Mouse (Mus musculus) midbrain, embryonic 15.5 days (tissue): ENCODE data around the gene Frmd4b. TPM values are rescaled to one million over a fixed set of nuclear protein-coding genes. Genes with fewer than 3 reads are reported as not detected.

ENCODE experiments used
- ATAC-seq: fragments of 200-750 bp; cut with Nextera tagmentation; replicated peaks from 2 replicates; pipeline ENCODE4 v1.8.0; 2017; ENCODE audit warnings: moderate TSS enrichment
- H3K27ac ChIP-seq: fragments of 300-500 bp; sonication (generic); 2 replicates; pipeline ENCODE4 v1.5.1; 2015; ENCODE audit warnings: mild to moderate bottlenecking, inconsistent platforms
- H3K27me3 ChIP-seq: fragments of 300-500 bp; sonication (generic); replicated peaks from 2 replicates; pipeline ENCODE4 v1.6.1; 2015; ENCODE audit warnings: inconsistent platforms
- H3K36me3 ChIP-seq: fragments of 300-500 bp; sonication (generic); replicated peaks from 2 replicates; pipeline ENCODE4 v1.6.1; 2015; ENCODE audit warnings: inconsistent platforms
- H3K4me1 ChIP-seq: fragments of 300-500 bp; sonication (generic); 2 replicates; pipeline ENCODE4 v1.6.1; 2015; ENCODE audit warnings: inconsistent platforms
- H3K4me2 ChIP-seq: fragments of 300-500 bp; sonication (generic); 2 replicates; pipeline ENCODE4 v1.6.1; 2015; ENCODE audit warnings: inconsistent platforms, mild to moderate bottlenecking, moderate library complexity
- H3K4me3 ChIP-seq: fragments of 300-500 bp; sonication (generic); 2 replicates; pipeline ENCODE4 v1.5.1; 2015; ENCODE audit warnings: mild to moderate bottlenecking, inconsistent platforms
- H3K9ac ChIP-seq: fragments of 300-500 bp; sonication (generic); 2 replicates; pipeline ENCODE4 v1.6.1; 2015; ENCODE audit warnings: mild to moderate bottlenecking, inconsistent platforms
- H3K9me3 ChIP-seq: fragments of 300-500 bp; sonication (generic); 2 replicates; pipeline ENCODE4 v1.6.1; 2016; ENCODE audit warnings: inconsistent platforms
- WGBS: fragments of 180-500 bp; shearing (Covaris S2); methylation state at CpG from one replicate; pipeline ENCODE4 v1.1.7; 2015; ENCODE audit warnings: mixed read lengths; 5-methylcytosine and 5-hydroxymethylcytosine counted together
- polyA plus RNA-seq: library from polyadenylated mRNA; unstranded; fragments of >200 nt; fragmentation: Nextera tagmentation; extraction: Ambion mirVana; gene quantifications from 2 replicates; pipeline ENCODE4 v1.2.1, GENCODE M21; 2015

Gene Frmd4b
- polyA plus RNA-seq, 1 experiment from 2014 or later: 19.9 TPM

DNA sequence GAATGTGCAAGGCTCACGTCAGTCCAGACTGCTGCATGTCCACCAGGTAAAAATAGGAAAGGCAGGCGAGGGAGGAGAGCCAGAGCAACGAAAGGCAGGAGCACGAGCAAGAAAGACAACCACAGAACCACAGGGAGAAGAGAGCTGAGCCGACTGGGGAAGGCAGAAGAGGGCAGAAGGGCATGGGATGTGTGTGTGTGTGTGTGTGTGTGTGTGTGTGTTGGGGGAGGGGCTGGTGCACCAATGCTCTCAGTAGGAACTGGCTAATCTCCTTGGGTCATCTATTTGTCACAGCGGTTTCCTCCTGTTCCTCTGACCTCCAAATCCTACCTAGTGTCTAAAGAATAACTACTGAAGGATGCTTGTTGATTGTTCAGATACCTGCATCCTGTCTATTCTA, 308.2 kb downstream of the Frmd4b start:
- H3K36me3 ChIP-seq: 0 out of 2 replicates have a peak, but pooled peaks cover 4% of the 10 kb centered on the region
- peaks cover 17% of the 10 kb centered on the region for H3K4me1 ChIP-seq
- H3K4me3 ChIP-seq: no peak overlapping the region
- H3K9ac ChIP-seq: no peak overlapping the region
- no peak overlapping the region for H3K27ac ChIP-seq
- 0 out of 2 replicates have a peak, but pooled peaks cover 6% of the 10 kb centered on the region for H3K27me3 ChIP-seq
- H3K4me2 ChIP-seq: no peak overlapping the region
- no peaks in the 10 kb centered on the region for H3K9me3 ChIP-seq
- WGBS: 41% methylated on average over 6 of the region's 6 CpGs
- ATAC-seq: no peak

DNA sequence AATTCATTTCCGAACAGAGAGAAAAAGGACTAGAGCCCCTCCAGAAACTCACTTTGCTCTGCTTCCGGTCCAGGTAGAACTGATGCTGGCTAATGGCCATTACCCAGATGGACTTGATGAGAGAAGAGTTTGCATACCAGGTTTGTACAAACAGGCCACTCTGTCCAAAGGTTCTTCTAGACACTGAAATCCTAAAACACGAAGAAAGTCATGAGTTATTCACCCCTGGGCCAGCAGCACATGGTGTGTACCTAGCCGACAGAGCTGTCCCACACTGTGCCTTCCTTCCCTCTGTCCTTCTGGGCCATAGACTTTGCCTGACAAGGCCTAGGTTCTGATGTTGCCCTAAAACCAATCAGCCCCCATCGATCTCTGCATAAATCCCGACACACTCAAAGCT, 308.8 kb downstream of the Frmd4b start:
- H3K4me1 ChIP-seq: peaks cover 17% of the 10 kb centered on the region
- ATAC-seq: no peak

DNA sequence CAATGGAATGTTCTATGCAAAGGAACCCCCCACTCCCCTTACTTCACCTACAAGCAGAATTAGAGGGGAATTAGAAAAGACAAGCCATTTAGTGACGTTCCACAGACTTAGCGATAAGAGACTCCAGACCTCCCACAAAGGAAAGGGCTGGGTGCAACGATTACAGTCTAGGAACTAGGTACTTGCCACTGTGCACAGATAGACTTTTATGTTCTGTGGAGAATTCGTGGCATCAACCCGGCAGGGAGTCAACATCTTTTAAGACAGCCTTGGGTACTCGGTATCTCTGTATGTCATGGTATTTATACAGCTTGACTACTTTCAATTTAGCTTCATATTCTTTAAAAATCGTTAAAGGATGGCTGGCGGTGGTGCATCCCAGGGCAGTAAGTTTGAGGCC, 310.1 kb downstream of the Frmd4b start:
- H3K27ac ChIP-seq: no peak overlapping the region
- H3K27me3 ChIP-seq: 0 out of 2 replicates have a peak, but pooled peaks cover 6% of the 10 kb centered on the region
- H3K4me1 ChIP-seq: peaks cover 12% of the 10 kb centered on the region
- H3K36me3 ChIP-seq: 0 out of 2 replicates have a peak, but pooled peaks cover 4% of the 10 kb centered on the region
- no peak for ATAC-seq
- no peak overlapping the region for H3K4me3 ChIP-seq
- no peaks in the 10 kb centered on the region for H3K9me3 ChIP-seq
- no peak overlapping the region for H3K9ac ChIP-seq
- H3K4me2 ChIP-seq: no peak overlapping the region
- WGBS: 76% methylated on average over 8 of the region's 8 CpGs

More for the DNA sequence above, 308.8 kb downstream of the Frmd4b start:
- Histone ChIP-seq H3K9ac (no peak overlapping the region), H3K36me3 (0 out of 2 replicates have a peak, but pooled peaks cover 4% of the 10 kb centered on the region), H3K27ac (no peak overlapping the region), H3K27me3 (0 out of 2 replicates have a peak, but pooled peaks cover 6% of the 10 kb centered on the region), H3K9me3 (no peaks in the 10 kb centered on the region), H3K4me2 (no peak overlapping the region), H3K4me3 (no peak overlapping the region)
- 80% methylated on average over 6 of the region's 6 CpGs for WGBS

DNA sequence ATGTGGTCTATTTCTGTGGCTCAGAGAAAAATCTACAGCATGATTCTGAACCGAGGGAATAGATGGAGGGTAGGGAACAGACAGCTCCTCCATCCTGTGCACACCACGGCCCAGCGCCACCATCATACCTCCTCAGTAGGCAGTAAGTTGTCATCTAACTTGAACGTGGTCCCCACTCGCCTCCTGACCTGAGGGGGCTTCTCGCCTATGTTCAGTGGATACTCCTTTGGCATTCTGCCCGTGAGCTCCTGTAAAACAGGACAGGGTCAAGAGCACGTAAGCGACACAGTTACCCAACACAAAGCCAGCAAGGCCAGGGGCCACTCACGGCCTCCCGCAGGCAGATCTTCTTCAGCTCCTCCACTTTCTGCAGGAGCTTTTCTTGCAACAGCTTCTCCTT, 311.0 kb downstream of the Frmd4b start:
- no peaks in the 10 kb centered on the region for H3K9me3 ChIP-seq
- H3K36me3 ChIP-seq: 0 out of 2 replicates have a peak, but pooled peaks cover 4% of the 10 kb centered on the region
- H3K9ac ChIP-seq: no peak overlapping the region
- no peak overlapping the region for H3K4me3 ChIP-seq
- 85% methylated on average over 11 of the region's 11 CpGs for WGBS
- H3K4me2 ChIP-seq: no peak overlapping the region
- 0 out of 2 replicates have a peak, but pooled peaks cover 4% of the 10 kb centered on the region for H3K4me1 ChIP-seq
- H3K27me3 ChIP-seq: no peaks in the 10 kb centered on the region
- no peak for ATAC-seq
- H3K27ac ChIP-seq: no peak overlapping the region

DNA sequence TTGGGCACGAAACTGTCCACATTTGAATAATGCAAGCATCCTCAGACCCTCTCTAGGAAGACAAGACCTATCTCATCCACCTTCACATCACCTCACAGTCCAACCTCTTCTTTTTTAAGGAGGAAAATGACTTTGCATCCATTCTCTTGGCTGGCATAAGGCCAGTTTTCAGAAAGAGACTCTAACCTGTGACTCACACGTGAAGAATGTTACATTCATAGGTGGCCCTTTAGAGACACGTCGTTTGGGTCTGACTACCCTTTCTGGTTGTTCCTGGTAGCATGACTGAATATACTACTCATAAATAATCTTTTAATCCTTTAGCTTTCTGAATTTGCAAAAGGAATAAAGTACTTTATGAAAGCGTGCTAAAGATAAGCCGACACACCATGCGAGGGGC, 311.9 kb downstream of the Frmd4b start:
- Histone ChIP-seq H3K36me3 (0 out of 2 replicates have a peak, but pooled peaks cover 4% of the 10 kb centered on the region), H3K4me2 (no peak overlapping the region), H3K4me3 (no peak overlapping the region), H3K27me3 (no peaks in the 10 kb centered on the region), H3K9ac (no peak overlapping the region), H3K4me1 (no peaks in the 10 kb centered on the region), H3K9me3 (no peaks in the 10 kb centered on the region), H3K27ac (no peak overlapping the region)
- WGBS: 82% methylated on average over 7 of the region's 7 CpGs
- no peak for ATAC-seq

DNA sequence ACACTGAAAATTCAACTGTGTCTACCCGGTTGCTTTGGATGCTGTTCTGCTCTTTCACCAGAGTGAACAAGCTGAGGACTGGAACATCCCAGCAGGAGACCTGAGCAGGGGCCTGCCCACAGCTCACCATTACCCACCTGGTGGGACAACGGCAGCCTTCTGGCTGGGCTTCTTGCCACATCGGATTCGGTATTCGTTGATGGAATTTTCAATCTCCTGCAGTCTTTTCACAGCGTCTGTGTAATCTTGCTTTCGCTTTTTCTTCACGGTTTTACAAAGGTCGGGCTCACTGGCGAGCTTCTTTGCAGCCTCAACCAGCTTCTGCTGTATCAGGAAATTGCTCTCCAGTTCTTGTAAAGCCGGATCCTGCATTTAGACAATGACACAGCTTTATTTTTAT, 312.3 kb downstream of the Frmd4b start:
- no peak overlapping the region for H3K4me3 ChIP-seq
- H3K9me3 ChIP-seq: no peaks in the 10 kb centered on the region
- no peaks in the 10 kb centered on the region for H3K4me1 ChIP-seq
- H3K4me2 ChIP-seq: no peak overlapping the region
- WGBS: 56% methylated on average over 11 of the region's 11 CpGs
- H3K27me3 ChIP-seq: no peaks in the 10 kb centered on the region
- no peak for ATAC-seq
- no peak overlapping the region for H3K9ac ChIP-seq
- 0 out of 2 replicates have a peak, but pooled peaks cover 4% of the 10 kb centered on the region for H3K36me3 ChIP-seq
- H3K27ac ChIP-seq: no peak overlapping the region

DNA sequence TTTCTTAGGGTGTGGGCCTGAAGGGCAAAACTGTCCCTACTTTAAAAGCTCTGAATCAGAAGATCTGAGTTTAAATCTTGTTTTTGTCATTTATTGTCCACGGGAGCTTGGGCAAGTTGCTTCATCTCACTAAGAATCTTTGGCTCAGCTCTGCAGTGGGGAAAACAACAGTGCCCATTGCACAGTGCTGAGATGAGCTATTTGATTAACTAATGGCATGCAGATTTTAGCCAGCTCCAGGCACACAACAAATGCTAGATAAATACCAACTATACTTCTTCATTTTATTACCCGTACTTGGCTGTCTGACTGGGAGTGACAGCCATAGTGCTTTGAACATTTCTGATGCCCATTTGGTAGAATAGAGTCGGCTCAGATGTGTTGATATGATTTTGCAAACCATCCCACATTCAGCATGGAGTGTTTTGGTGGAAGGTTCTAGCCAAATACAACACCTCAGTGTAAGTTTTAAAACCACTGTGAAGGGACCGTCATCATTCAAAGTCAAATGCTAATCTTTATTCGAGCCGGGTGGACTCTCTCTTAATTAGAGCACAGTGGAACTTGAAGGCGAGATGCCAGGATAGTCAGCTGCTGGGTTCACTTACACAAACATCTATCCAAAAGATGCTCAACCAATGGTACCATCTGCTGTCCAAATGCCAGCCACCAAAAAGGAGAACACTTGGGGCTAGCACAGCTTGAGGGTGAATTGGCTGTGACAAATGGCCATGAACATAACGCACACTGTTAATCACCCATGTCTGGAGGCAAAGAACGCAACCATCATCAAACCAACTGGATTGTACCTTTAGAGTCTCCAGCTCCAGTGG, 313.8 kb downstream of the Frmd4b start:
- no peaks in the 10 kb centered on the region for H3K9me3 ChIP-seq
- H3K36me3 ChIP-seq: 0 out of 2 replicates have a peak, but pooled peaks cover 4% of the 10 kb centered on the region
- H3K27ac ChIP-seq: no peak overlapping the region
- 80% methylated on average over 9 of the region's 9 CpGs for WGBS
- no peak overlapping the region for H3K9ac ChIP-seq
- H3K4me1 ChIP-seq: no peaks in the 10 kb centered on the region
- no peak overlapping the region for H3K4me3 ChIP-seq
- no peaks in the 10 kb centered on the region for H3K27me3 ChIP-seq
- ATAC-seq: no peak
- no peak overlapping the region for H3K4me2 ChIP-seq

DNA sequence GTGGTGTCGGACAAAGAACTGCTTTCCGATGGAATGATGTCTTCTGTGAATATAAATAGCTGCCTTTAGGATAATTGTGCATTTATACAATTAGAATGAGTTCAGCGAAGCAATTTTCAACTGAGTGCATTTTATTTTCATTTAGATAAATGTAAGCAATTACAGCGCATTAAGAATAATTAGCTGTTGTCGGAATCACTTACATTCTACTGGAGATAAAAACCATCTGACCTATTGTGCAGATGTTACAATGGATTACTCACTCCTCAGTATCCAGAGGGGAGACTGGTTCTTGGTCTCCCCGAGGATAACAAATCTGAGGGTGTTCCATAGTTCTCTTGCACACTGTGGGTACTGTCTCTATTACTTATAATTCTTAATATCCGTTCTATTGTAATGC, 315.0 kb downstream of the Frmd4b start:
- Histone ChIP-seq H3K9me3 (no peaks in the 10 kb centered on the region), H3K36me3 (0 out of 2 replicates have a peak, but pooled peaks cover 4% of the 10 kb centered on the region), H3K4me1 (no peaks in the 10 kb centered on the region), H3K4me2 (no peak overlapping the region), H3K27me3 (no peaks in the 10 kb centered on the region), H3K27ac (no peak overlapping the region), H3K9ac (no peak overlapping the region), H3K4me3 (no peak overlapping the region)
- ATAC-seq: no peak
- 80% methylated on average over 7 of the region's 7 CpGs for WGBS

DNA sequence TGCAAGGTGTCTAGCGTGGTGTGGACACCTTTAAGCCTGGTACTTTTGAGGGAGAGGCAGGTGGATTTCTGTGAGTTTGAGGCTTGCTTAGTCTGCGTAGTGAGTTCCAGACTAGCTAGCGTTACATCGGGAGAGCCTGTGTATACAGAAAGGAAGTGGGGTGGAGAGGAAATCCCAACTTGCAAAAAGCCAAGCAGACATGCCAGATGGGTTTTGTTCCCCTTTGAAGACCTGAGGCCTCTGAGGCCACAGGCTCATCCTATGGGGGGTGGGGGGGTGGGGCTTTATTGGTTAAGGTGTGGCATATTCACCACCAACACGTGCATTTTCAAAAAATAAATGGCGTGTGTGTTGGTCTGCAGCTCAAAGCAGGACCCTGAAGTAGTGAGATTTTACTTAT, 316.7 kb downstream of the Frmd4b start:
- WGBS: 94% methylated on average over 6 of the region's 6 CpGs
- no peak for ATAC-seq
- no peak overlapping the region for H3K4me3 ChIP-seq
- H3K9me3 ChIP-seq: no peaks in the 10 kb centered on the region
- H3K36me3 ChIP-seq: peaks cover 8% of the 10 kb centered on the region; the same call in 1 of the 2 replicates
- no peak overlapping the region for H3K9ac ChIP-seq
- no peak overlapping the region for H3K4me2 ChIP-seq
- H3K27ac ChIP-seq: no peak overlapping the region
- no peaks in the 10 kb centered on the region for H3K4me1 ChIP-seq
- no peaks in the 10 kb centered on the region for H3K27me3 ChIP-seq

DNA sequence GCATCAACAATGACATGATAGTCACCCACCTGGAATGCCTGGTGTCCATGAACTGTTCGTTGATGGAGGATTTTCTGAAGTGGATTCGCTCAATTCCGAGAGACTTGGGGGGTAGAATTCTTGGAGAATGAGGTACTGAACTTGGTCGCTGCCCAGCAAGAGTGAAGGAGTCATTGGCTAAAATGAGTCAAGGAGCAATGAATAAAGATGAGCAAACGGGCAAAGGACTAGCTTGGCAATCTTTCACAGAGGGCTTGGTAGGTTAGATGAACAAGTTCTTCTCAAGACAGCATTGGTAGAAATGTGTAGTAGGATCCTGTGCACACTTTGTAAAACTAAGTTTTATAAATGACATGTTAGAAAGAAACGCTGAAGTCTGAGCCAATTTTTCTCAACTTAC, 317.2 kb downstream of the Frmd4b start:
- H3K9me3 ChIP-seq: no peaks in the 10 kb centered on the region
- WGBS: 93% methylated on average over 6 of the region's 6 CpGs
- H3K4me1 ChIP-seq: no peaks in the 10 kb centered on the region
- H3K27ac ChIP-seq: no peak overlapping the region
- H3K4me2 ChIP-seq: no peak overlapping the region
- no peak for ATAC-seq
- H3K9ac ChIP-seq: no peak overlapping the region
- no peaks in the 10 kb centered on the region for H3K27me3 ChIP-seq
- H3K36me3 ChIP-seq: peaks cover 13% of the 10 kb centered on the region; the same call in 1 of the 2 replicates
- H3K4me3 ChIP-seq: no peak overlapping the region

DNA sequence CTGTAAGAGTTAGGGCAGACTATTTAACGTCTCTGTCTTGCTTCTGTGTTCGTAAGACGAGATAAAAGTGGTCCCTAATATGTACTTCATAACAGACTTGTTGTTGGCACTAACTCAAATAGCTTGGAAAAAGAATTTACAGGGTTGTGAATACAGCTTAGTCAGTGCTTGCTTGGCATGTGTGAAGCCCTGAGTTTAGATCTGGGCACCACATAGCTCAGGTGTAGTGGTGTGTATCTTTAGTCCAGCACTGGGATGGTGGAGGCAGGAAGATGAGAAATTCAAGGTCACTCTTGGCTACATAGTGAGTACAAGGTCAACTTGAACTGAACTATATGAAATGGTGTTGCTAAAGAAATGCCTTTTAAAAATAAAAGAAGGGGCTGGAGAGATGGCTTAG, 320.2 kb downstream of the Frmd4b start:
- H3K4me2 ChIP-seq: no peak overlapping the region
- no peaks in the 10 kb centered on the region for H3K9me3 ChIP-seq
- no peak overlapping the region for H3K4me3 ChIP-seq
- no peak overlapping the region for H3K27ac ChIP-seq
- H3K4me1 ChIP-seq: no peaks in the 10 kb centered on the region
- WGBS: 88% methylated on average over 3 of the region's 3 CpGs
- H3K36me3 ChIP-seq: peaks cover 21% of the 10 kb centered on the region; the same call in 1 of the 2 replicates
- no peaks in the 10 kb centered on the region for H3K27me3 ChIP-seq
- H3K9ac ChIP-seq: no peak overlapping the region
- ATAC-seq: no peak

DNA sequence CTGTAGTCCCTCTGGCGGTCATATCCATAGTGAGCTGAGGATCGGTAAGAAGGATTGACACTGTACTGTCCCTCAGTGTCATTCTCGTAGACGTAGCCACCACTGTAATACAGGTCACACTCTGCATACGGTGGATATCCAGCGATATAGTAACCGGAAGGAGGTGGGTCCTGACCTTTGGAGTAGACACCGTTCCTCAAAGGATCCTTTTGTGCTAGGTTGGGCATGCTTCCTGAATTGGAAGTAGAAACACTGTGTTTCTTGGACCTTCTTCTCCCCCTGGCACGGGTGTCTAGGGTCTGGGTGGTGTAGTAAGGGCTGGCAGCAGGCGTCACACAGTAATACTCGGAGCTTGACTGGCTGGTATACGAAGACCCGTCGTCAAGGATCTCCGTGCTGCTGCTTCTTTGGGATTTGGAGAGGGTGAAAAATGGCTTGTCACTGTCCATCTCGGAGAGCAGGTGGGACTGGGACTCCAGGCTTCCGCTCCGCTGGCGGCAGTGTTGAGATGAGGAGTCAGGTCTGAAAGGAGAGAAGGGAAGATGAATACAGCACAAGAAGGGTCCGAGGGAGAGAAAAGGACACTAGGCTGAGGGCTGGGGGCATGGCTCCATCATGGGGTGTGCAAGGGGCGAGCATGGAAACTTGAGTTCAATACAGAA, 321.3 kb downstream of the Frmd4b start:
- H3K27me3 ChIP-seq: no peaks in the 10 kb centered on the region
- H3K9me3 ChIP-seq: no peaks in the 10 kb centered on the region
- H3K4me2 ChIP-seq: no peak overlapping the region
- peaks cover 21% of the 10 kb centered on the region; the same call in 1 of the 2 replicates for H3K36me3 ChIP-seq
- no peak overlapping the region for H3K9ac ChIP-seq
- ATAC-seq: no peak
- H3K27ac ChIP-seq: no peak overlapping the region
- 96% methylated on average over 21 of the region's 21 CpGs for WGBS
- no peak overlapping the region for H3K4me3 ChIP-seq
- H3K4me1 ChIP-seq: no peaks in the 10 kb centered on the region
